Mouse (Mus musculus) spleen, adult 2 months (tissue): Measurements from ENCODE around the gene Sigirr.

ENCODE experiments used
- CTCF ChIP-seq: fragments of 200-500 bp; IDR thresholded peaks from 2 replicates; pipeline ENCODE4 v1.5.1; 2011; ENCODE audit warnings: mild to moderate bottlenecking, inconsistent platforms; ENCODE audit not compliant: insufficient read depth, insufficient read length, insufficient replicate concordance; ENCODE audit errors: extremely low read depth
- POLR2A ChIP-seq: fragments of 200-500 bp; IDR thresholded peaks from 2 replicates; pipeline ENCODE4 v1.6.1; 2011; ENCODE audit warnings: low read depth, low read length, inconsistent platforms

DNA sequence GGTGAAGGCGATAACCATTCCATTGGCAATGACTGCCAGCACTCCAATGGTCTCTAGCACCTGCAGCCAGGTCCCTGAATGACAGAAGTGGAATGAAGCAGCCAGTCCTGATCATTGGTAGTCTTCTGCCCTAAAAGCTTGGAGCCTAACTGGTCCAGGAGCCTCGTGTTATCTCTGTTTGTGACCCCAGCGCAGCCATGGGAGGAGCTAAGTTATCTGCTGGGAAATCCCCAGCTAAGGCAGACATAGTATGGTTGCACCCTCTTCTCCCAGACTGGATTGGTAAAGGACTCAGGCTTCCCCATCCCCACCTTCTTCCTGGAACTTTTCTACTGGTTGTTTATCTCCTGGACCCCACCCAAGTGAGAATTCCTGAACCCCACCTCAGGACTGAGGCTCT lies 2.8 kb upstream of the Sigirr start:
- TF ChIP-seq POLR2A (no peak), CTCF (no peak)
